Mouse (Mus musculus): ENCODE results near the gene Gm17409. TPM values are rescaled to one million over a fixed set of nuclear protein-coding genes. Genes with fewer than 3 reads are reported as not detected.

The Gm17409 gene
- 0.18 TPM in 1 of 2 replicates, not detected in the other for polyA plus RNA-seq (2016; fragmentation: Nextera tagmentation; extraction: Ambion mirVana)

- peaks cover 33% of the 10 kb centered on the region for H3K36me3 ChIP-seq
Observed at GRCm38 (mm10) chr2:58469816-58470215, at the start of gene Gm17409. Gene Gm17409, plus strand, starts transcription at chr2:58470116.

GRCm38 (mm10) chr2:58423319-58423718, 46.6 kb upstream of the Gm17409 start:
- WGBS (ENCODE audit: insufficient replicate concordance): 49% methylated on average over 5 of the region's 5 CpGs
- H3K27me3 ChIP-seq (replicated peaks): no peaks in the 10 kb centered on the region

More at GRCm38 (mm10) chr2:58469816-58470215, at the start of gene Gm17409:
- Histone ChIP-seq H3K4me1 (no peaks in the 10 kb centered on the region), H3K4me3 (no peak within 1 kb of the TSS), H3K27ac (no peak within 1 kb of the TSS), H3K27me3 (replicated peaks) (no peaks in the 10 kb centered on the region), H3K4me2 (no peak within 1 kb of the TSS), H3K9ac (no peak within 1 kb of the TSS), H3K9me3 (replicated peaks) (no peaks in the 10 kb centered on the region; the same call in 1 of the 2 replicates)
- no peak for ATAC-seq
- 74% methylated on average over 7 of the region's 7 CpGs for WGBS (ENCODE audit: insufficient replicate concordance)

GRCm38 (mm10) chr2:58425436-58426004, 44.4 kb upstream of the Gm17409 start:
- Histone ChIP-seq H3K9ac (no peak overlapping the region), H3K27ac (no peak overlapping the region), H3K4me1 (no peaks in the 10 kb centered on the region), H3K4me2 (no peak overlapping the region), H3K9me3 (replicated peaks) (no peaks in the 10 kb centered on the region), H3K4me3 (no peak overlapping the region), H3K36me3 (no peaks in the 10 kb centered on the region), H3K27me3 (replicated peaks) (no peaks in the 10 kb centered on the region)
- 87% methylated on average over 13 of the region's 13 CpGs for WGBS (ENCODE audit: insufficient replicate concordance)
- no peak for ATAC-seq

More at GRCm38 (mm10) chr2:58423319-58423718, 46.6 kb upstream of the Gm17409 start:
- Histone ChIP-seq H3K36me3 (no peaks in the 10 kb centered on the region), H3K4me1 (no peaks in the 10 kb centered on the region), H3K4me2 (no peak overlapping the region), H3K27ac (no peak overlapping the region), H3K9ac (no peak overlapping the region), H3K9me3 (replicated peaks) (no peaks in the 10 kb centered on the region), H3K4me3 (no peak overlapping the region)
- no peak for ATAC-seq

GRCm38 (mm10) chr2:58432211-58432610, 37.7 kb upstream of the Gm17409 start:
- no peak overlapping the region for H3K27ac ChIP-seq
- no peaks in the 10 kb centered on the region for H3K36me3 ChIP-seq
- H3K27me3 ChIP-seq (replicated peaks): no peaks in the 10 kb centered on the region
- H3K4me1 ChIP-seq: no peaks in the 10 kb centered on the region
- H3K4me3 ChIP-seq: no peak overlapping the region
- H3K4me2 ChIP-seq: no peak overlapping the region
- ATAC-seq: no peak
- WGBS (ENCODE audit: insufficient replicate concordance): 82% methylated on average over 7 of the region's 7 CpGs
- H3K9me3 ChIP-seq (replicated peaks): no peaks in the 10 kb centered on the region
- H3K9ac ChIP-seq: no peak overlapping the region

- Histone ChIP-seq H3K9ac (no peak overlapping the region), H3K36me3 (no peaks in the 10 kb centered on the region), H3K27me3 (replicated peaks) (no peaks in the 10 kb centered on the region), H3K9me3 (replicated peaks) (no peaks in the 10 kb centered on the region), H3K4me2 (no peak overlapping the region), H3K4me1 (no peaks in the 10 kb centered on the region), H3K27ac (no peak overlapping the region), H3K4me3 (no peak overlapping the region)
- no peak for ATAC-seq
- 65% methylated on average over 2 of the region's 2 CpGs for WGBS (ENCODE audit: insufficient replicate concordance)
Observed at GRCm38 (mm10) chr2:58433317-58433716, 36.6 kb upstream of the Gm17409 start.

GRCm38 (mm10) chr2:58434438-58434837, 35.5 kb upstream of the Gm17409 start:
- H3K36me3 ChIP-seq: no peaks in the 10 kb centered on the region
- H3K4me3 ChIP-seq: no peak overlapping the region
- no peaks in the 10 kb centered on the region for H3K27me3 ChIP-seq (replicated peaks)
- 56% methylated on average over 2 of the region's 2 CpGs for WGBS (ENCODE audit: insufficient replicate concordance)
- no peak for ATAC-seq
- H3K4me2 ChIP-seq: no peak overlapping the region
- H3K9me3 ChIP-seq (replicated peaks): no peaks in the 10 kb centered on the region
- no peak overlapping the region for H3K27ac ChIP-seq
- no peaks in the 10 kb centered on the region for H3K4me1 ChIP-seq
- H3K9ac ChIP-seq: no peak overlapping the region

GRCm38 (mm10) chr2:58435507-58435906, 34.4 kb upstream of the Gm17409 start:
- no peaks in the 10 kb centered on the region for H3K4me1 ChIP-seq
- no peak overlapping the region for H3K4me3 ChIP-seq
- H3K9me3 ChIP-seq (replicated peaks): no peaks in the 10 kb centered on the region
- no peak overlapping the region for H3K4me2 ChIP-seq
- WGBS (ENCODE audit: insufficient replicate concordance): 84% methylated on average over 13 of the region's 13 CpGs
- H3K9ac ChIP-seq: no peak overlapping the region
- no peaks in the 10 kb centered on the region for H3K36me3 ChIP-seq
- H3K27me3 ChIP-seq (replicated peaks): no peaks in the 10 kb centered on the region
- no peak for ATAC-seq
- no peak overlapping the region for H3K27ac ChIP-seq

GRCm38 (mm10) chr2:58436911-58437310, 33.0 kb upstream of the Gm17409 start:
- no peaks in the 10 kb centered on the region for H3K27me3 ChIP-seq (replicated peaks)
- H3K4me2 ChIP-seq: no peak overlapping the region
- no peaks in the 10 kb centered on the region for H3K36me3 ChIP-seq
- no peak for ATAC-seq
- no peaks in the 10 kb centered on the region for H3K4me1 ChIP-seq
- H3K4me3 ChIP-seq: no peak overlapping the region
- 62% methylated on average over 3 of the region's 3 CpGs for WGBS (ENCODE audit: insufficient replicate concordance)
- H3K9me3 ChIP-seq (replicated peaks): no peaks in the 10 kb centered on the region
- H3K27ac ChIP-seq: no peak overlapping the region
- no peak overlapping the region for H3K9ac ChIP-seq

GRCm38 (mm10) chr2:58443163-58443562, 26.8 kb upstream of the Gm17409 start:
- ATAC-seq: no peak
- Histone ChIP-seq H3K9ac (no peak overlapping the region), H3K4me1 (no peaks in the 10 kb centered on the region), H3K27ac (no peak overlapping the region), H3K4me3 (no peak overlapping the region), H3K27me3 (replicated peaks) (no peaks in the 10 kb centered on the region), H3K4me2 (no peak overlapping the region), H3K9me3 (replicated peaks) (no peaks in the 10 kb centered on the region), H3K36me3 (peaks cover 11% of the 10 kb centered on the region)
- WGBS (ENCODE audit: insufficient replicate concordance): 33% methylated on average over 4 of the region's 4 CpGs

- Histone ChIP-seq H3K4me2 (no peak overlapping the region), H3K4me3 (no peak overlapping the region), H3K27me3 (replicated peaks) (no peaks in the 10 kb centered on the region), H3K9ac (no peak overlapping the region), H3K36me3 (peaks cover 11% of the 10 kb centered on the region), H3K27ac (no peak overlapping the region), H3K9me3 (replicated peaks) (no peaks in the 10 kb centered on the region), H3K4me1 (no peaks in the 10 kb centered on the region)
- 83% methylated on average over 15 of the region's 15 CpGs for WGBS (ENCODE audit: insufficient replicate concordance)
- no peak for ATAC-seq
Observed at GRCm38 (mm10) chr2:58447001-58447400, 22.9 kb upstream of the Gm17409 start.

- Histone ChIP-seq H3K4me2 (no peak overlapping the region), H3K4me1 (no peaks in the 10 kb centered on the region), H3K36me3 (peaks cover 26% of the 10 kb centered on the region), H3K9ac (no peak overlapping the region), H3K4me3 (no peak overlapping the region), H3K27ac (no peak overlapping the region), H3K9me3 (replicated peaks) (no peaks in the 10 kb centered on the region), H3K27me3 (replicated peaks) (no peaks in the 10 kb centered on the region)
- 80% methylated on average over 16 of the region's 16 CpGs for WGBS (ENCODE audit: insufficient replicate concordance)
- no peak for ATAC-seq
Observed at GRCm38 (mm10) chr2:58454095-58454865, 15.6 kb upstream of the Gm17409 start.

- H3K4me1 ChIP-seq: no peaks in the 10 kb centered on the region
- peaks cover 34% of the 10 kb centered on the region for H3K36me3 ChIP-seq
- no peak overlapping the region for H3K4me3 ChIP-seq
- no peak overlapping the region for H3K4me2 ChIP-seq
- ATAC-seq: no peak
- no peak overlapping the region for H3K9ac ChIP-seq
- WGBS (ENCODE audit: insufficient replicate concordance): 73% methylated on average over 8 of the region's 8 CpGs
- H3K27ac ChIP-seq: no peak overlapping the region
- H3K9me3 ChIP-seq (replicated peaks): no peaks in the 10 kb centered on the region
- H3K27me3 ChIP-seq (replicated peaks): no peaks in the 10 kb centered on the region
Observed at GRCm38 (mm10) chr2:58456843-58457487, 13.0 kb upstream of the Gm17409 start.
